Mouse (Mus musculus) heart, embryonic 14.5 days (tissue): ENCODE data around the gene Hoxc8. TPM values are rescaled to one million over a fixed set of nuclear protein-coding genes. Genes with fewer than 3 reads are reported as not detected.

Experiments
- ATAC-seq: fragments of 200-750 bp; cut with Nextera tagmentation; 2 replicates; pipeline ENCODE4 v1.8.0; 2017; ENCODE audit warnings: low read depth, moderate TSS enrichment; ENCODE audit not compliant: insufficient number of reproducible peaks, insufficient read depth, low FRiP score
- H3K27ac ChIP-seq, 2 experiments: fragments of 200-500 bp in 1 of 2; fragments of 300-500 bp in 1 of 2; sonication (generic) in 1 of 2; replicated peaks in 1 of 2; 2 replicates each; pipeline ENCODE4 v1.5.1; 2012 to 2014; ENCODE audit warnings: low read depth in 2 of 2, low read length in 2 of 2, control low read depth in 1 of 2, mild to moderate bottlenecking in 1 of 2, mixed read lengths in 1 of 2; ENCODE audit not compliant: control insufficient read depth in 1 of 2, insufficient read depth in 1 of 2
- H3K27me3 ChIP-seq: fragments of 300-500 bp; sonication (generic); 2 replicates; pipeline ENCODE4 v1.6.1; 2014; ENCODE audit warnings: mild to moderate bottlenecking, low read length, control low read depth; ENCODE audit not compliant: control insufficient read depth, insufficient read depth
- H3K36me3 ChIP-seq: fragments of 300-500 bp; sonication (generic); 2 replicates; pipeline ENCODE4 v1.6.1; 2014; ENCODE audit warnings: mild to moderate bottlenecking, control low read depth, low read length, mixed read lengths; ENCODE audit not compliant: control insufficient read depth, insufficient read depth
- H3K4me1 ChIP-seq, 2 experiments: fragments of 200-500 bp in 1 of 2; fragments of 300-500 bp in 1 of 2; sonication (generic) in 1 of 2; 2 replicates each; pipeline ENCODE4 v1.6.1; 2012 to 2014; ENCODE audit warnings: low read length in 2 of 2, control low read depth in 1 of 2, mixed read lengths in 1 of 2; ENCODE audit not compliant: control insufficient read depth in 2 of 2, insufficient read depth in 2 of 2
- H3K4me2 ChIP-seq: fragments of 300-500 bp; sonication (generic); 2 replicates; pipeline ENCODE4 v1.6.1; 2014; ENCODE audit warnings: mild to moderate bottlenecking, low read length
- H3K4me3 ChIP-seq, 2 experiments: fragments of 200-500 bp in 1 of 2; fragments of 300-500 bp in 1 of 2; sonication (generic) in 1 of 2; 2 replicates each; pipeline ENCODE4 v1.5.1; 2012 to 2014; ENCODE audit warnings: low read length in 2 of 2, mild to moderate bottlenecking in 2 of 2, control low read depth in 1 of 2, low read depth in 1 of 2, moderate library complexity in 1 of 2; ENCODE audit not compliant: control insufficient read depth in 1 of 2, insufficient read depth in 1 of 2
- H3K9ac ChIP-seq: fragments of 300-500 bp; sonication (generic); 2 replicates; pipeline ENCODE4 v1.6.1; 2014; ENCODE audit warnings: mild to moderate bottlenecking, low read length
- H3K9me3 ChIP-seq: fragments of 300-500 bp; sonication (generic); 2 replicates; pipeline ENCODE4 v1.6.1; 2016; ENCODE audit warnings: low read length, control low read depth; ENCODE audit not compliant: control insufficient read depth
- WGBS: fragments of 180-500 bp; shearing (Covaris S2); extraction: QIAGEN DNeasy Blood & Tissue Kit; methylation state at CpG from one replicate; pipeline ENCODE4 v1.1.7; 2014; 5-methylcytosine and 5-hydroxymethylcytosine counted together
- polyA plus RNA-seq: library from polyadenylated mRNA; unstranded; fragments of >200 nt; fragmentation: Nextera tagmentation; extraction: Ambion mirVana; gene quantifications from 2 replicates; pipeline ENCODE4 v1.2.1, GENCODE M21; 2014

The Hoxc8 gene
- polyA plus RNA-seq, 1 experiment from 2014 or later = not detected

DNA sequence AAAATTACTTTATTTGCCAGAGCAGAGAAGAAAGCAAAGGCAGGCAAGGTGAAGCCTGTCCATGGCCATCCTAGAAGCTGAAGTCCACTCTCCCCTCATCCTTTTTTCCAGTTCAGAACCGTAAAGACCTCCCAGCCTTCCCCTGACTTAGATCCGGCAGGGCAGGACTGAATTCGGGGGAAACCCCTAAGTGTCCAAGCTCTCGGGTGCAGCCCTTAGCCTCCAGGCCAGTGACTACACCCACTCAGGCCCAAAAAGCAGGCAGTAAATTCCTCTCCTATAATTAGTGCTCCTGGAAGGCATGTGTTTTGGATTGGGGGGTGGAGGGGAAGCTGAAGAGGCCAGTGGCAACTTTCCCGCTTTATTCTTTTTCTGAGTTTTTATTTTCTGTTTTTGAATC, 15.4 kb downstream of the Hoxc8 start:
- Histone ChIP-seq H3K4me1 (peaks cover 4 to 8% of the 10 kb centered on the region in 2 experiments), H3K9me3 (no peaks in the 10 kb centered on the region), H3K4me2 (no peak overlapping the region), H3K4me3 (no peak overlapping the region), H3K9ac (no peak overlapping the region), H3K27me3 (peaks cover 99% of the 10 kb centered on the region), H3K36me3 (no peaks in the 10 kb centered on the region), H3K27ac (no peak overlapping the region)
- WGBS = 6% methylated on average over 5 of the region's 5 CpGs
- ATAC-seq = no peak

GRCm38 (mm10) chr15:103006326-103006725, 15.9 kb downstream of the Hoxc8 start:
- Histone ChIP-seq H3K4me1 (peaks cover 0 to 4% of the 10 kb centered on the region in 2 experiments; a peak in 2 of 4 replicates), H3K4me3 (no peak overlapping the region), H3K27me3 (peaks cover 99% of the 10 kb centered on the region), H3K4me2 (no peak overlapping the region), H3K9ac (no peak overlapping the region), H3K9me3 (no peaks in the 10 kb centered on the region), H3K36me3 (no peaks in the 10 kb centered on the region), H3K27ac (no peak overlapping the region)
- ATAC-seq = no peak
- WGBS = 27% methylated on average over 1 of the region's 1 CpGs

DNA sequence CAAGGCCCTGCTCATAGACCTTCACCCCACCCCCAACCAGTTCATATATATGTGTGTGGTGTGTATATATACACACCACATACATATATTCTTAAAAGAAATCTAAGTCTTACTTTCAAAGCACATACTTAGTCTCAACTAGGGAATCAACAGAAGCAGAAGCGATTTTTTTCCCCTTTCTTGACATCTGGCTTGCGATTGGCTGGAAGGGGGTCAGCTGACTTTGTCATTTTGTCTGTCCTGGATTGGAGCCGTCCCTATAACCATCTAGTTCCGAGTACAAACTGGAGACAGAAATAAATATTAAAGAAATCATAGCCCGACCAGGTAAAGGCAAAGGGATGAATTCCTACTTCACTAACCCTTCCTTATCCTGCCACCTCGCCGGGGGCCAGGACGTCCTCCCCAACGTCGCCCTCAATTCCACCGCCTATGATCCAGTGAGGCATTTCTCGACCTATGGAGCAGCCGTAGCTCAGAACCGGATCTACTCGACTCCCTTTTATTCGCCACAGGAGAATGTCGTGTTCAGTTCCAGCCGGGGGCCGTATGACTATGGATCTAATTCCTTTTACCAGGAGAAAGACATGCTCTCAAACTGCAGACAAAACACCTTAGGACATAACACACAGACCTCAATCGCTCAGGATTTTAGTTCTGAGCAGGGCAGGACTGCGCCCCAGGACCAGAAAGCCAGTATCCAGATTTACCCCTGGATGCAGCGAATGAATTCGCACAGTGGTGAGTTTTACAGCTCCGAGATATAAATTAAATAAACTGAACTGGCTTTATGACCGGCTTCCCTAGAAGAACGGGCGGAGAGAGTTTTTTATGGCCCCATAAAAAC, 19.1 kb downstream of the Hoxc8 start:
- ATAC-seq = no peak
- Histone ChIP-seq H3K36me3 (no peaks in the 10 kb centered on the region), H3K27me3 (peaks cover 98% of the 10 kb centered on the region), H3K9me3 (no peaks in the 10 kb centered on the region), H3K4me3 (no peak overlapping the region), H3K9ac (no peak overlapping the region), H3K27ac (no peak overlapping the region), H3K4me2 (no peak overlapping the region), H3K4me1 (0 out of 4 replicates have a peak, but pooled peaks cover 0 to 4% of the 10 kb centered on the region in 2 experiments)
- WGBS = 2% methylated on average over 27 of the region's 27 CpGs

DNA sequence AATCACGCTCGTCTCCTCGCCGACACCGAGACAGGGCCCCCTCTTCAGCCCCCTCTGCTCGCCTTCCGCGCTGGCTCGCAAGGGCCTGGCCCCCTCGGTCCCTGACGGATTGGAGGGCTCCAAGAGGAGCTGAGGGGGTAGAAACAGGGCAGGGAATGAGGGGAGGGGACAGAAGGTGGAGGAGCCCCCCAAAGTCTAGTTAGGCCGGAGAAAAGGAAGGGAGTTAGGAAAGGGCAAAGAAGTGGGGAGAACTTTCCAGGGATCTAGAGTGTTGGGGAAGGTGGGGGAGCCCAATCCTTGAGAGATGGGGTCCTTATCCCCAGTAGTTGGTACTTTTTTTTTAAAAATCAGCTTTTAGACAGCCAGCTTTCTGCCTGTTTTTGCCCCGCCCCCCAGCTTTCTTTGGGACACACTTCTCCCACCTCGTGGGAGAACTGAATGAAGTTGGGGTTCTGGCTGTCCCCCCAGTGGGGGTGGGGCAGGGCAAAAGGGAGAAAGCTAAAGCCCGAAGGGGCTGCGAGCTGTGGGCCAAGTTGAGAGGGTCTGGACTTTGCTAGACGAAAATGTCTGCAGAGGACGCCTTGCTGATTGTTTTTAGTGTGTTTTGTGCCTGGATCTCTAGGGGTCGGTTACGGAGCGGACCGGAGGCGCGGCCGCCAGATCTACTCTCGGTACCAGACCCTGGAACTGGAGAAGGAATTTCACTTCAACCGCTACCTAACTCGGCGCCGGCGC, 19.9 kb downstream of the Hoxc8 start:
- Histone ChIP-seq H3K4me2 (no peak overlapping the region), H3K9me3 (no peaks in the 10 kb centered on the region), H3K4me1 (0 out of 4 replicates have a peak, but pooled peaks cover 0 to 4% of the 10 kb centered on the region in 2 experiments), H3K36me3 (no peaks in the 10 kb centered on the region), H3K9ac (no peak overlapping the region), H3K27ac (no peak overlapping the region), H3K4me3 (no peak overlapping the region), H3K27me3 (peaks cover 98% of the 10 kb centered on the region)
- ATAC-seq = no peak
- WGBS = 2% methylated on average over 31 of the region's 31 CpGs

GRCm38 (mm10) chr15:103010847-103011555, 20.6 kb downstream of the Hoxc8 start:
- ATAC-seq = no peak
- H3K9ac ChIP-seq = no peak overlapping the region
- 1% methylated on average over 28 of the region's 28 CpGs for WGBS

GRCm38 (mm10) chr15:103011928-103012486, 21.6 kb downstream of the Hoxc8 start:
- H3K4me2 ChIP-seq = no peak overlapping the region
- H3K9ac ChIP-seq = no peak overlapping the region
- H3K27ac ChIP-seq = no peak overlapping the region
- WGBS = 2% methylated on average over 26 of the region's 26 CpGs
- no peak overlapping the region for H3K4me3 ChIP-seq
- ATAC-seq = no peak
- H3K27me3 ChIP-seq = peaks cover 98% of the 10 kb centered on the region
- H3K4me1 ChIP-seq = 0 out of 4 replicates have a peak, but pooled peaks cover 0 to 4% of the 10 kb centered on the region in 2 experiments
- no peaks in the 10 kb centered on the region for H3K36me3 ChIP-seq
- H3K9me3 ChIP-seq = no peaks in the 10 kb centered on the region

More at GRCm38 (mm10) chr15:103010847-103011555, 20.6 kb downstream of the Hoxc8 start:
- H3K9me3 ChIP-seq = no peaks in the 10 kb centered on the region
- peaks cover 98% of the 10 kb centered on the region for H3K27me3 ChIP-seq
- H3K4me2 ChIP-seq = no peak overlapping the region
- no peak overlapping the region for H3K4me3 ChIP-seq
- no peak overlapping the region for H3K27ac ChIP-seq
- H3K36me3 ChIP-seq = no peaks in the 10 kb centered on the region
- H3K4me1 ChIP-seq = 0 out of 4 replicates have a peak, but pooled peaks cover 0 to 4% of the 10 kb centered on the region in 2 experiments
